Mouse (Mus musculus) naive thymus-derived CD4-positive, alpha-beta T cell, adult 2 months (primary cell): ENCODE results near the gene Zap70.
"Not testable (repeated sequence)": the region's sequence is repeated elsewhere in the genome, so short reads cannot be mapped to it uniquely, and the experiment has no call there.

Experiments
- DNase-seq: peaks from one replicate; pipeline ENCODE4 v3.0.0-alpha.2; 2011; ENCODE audit warnings: low read depth

The Zap70 gene

DNA sequence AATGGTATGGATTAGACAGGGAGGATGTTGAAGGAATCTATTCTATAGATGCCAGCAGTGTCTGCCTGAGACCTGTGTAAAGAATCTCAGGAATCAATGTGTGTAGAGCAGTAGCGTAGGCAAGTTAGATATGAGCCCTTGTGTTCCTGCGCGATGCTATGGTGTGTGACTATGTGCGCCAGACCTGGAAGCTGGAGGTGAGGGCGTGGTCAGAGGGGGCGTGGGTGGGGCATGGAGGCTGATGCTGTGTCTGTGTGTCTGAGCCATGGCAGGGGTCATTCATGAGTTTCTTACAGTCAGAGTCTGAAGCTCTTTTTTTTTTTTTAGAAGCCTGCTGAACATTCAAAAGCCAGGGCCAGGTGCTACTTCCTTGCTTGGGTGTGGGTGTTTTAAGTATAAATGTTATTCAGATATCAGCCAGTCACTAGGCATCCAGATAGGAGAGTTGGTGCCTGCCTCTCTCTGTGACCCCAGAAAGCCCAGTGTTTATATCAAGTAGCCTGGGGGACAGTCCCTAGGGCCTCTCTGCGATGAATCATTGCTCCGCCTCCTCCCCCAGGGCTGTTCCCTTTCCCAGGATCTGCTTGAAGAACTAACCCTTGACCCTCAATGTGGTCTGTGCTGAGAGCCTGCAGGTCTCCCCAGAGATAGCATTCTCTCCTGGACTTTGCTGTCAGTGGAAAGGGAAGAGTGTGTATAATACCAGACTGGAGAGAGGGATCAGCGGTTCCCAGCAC is 10.8 kb downstream of the Zap70 start:
- no peak for DNase-seq

DNA sequence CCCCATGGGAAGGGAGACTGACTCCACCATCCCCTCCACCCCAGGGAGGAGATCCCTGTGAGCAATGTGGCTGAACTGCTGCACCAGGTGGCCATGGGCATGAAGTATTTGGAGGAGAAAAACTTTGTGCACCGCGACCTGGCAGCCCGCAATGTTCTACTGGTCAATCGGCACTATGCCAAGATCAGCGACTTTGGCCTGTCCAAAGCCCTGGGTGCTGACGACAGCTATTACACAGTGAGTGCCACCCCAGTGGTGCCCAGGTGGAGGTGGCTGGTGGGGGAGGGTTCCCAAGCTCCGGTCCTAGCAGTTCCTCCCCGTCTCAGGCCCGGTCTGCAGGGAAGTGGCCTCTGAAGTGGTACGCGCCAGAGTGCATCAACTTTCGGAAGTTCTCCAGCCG is 19.2 kb downstream of the Zap70 start:
- no peak for DNase-seq

DNA sequence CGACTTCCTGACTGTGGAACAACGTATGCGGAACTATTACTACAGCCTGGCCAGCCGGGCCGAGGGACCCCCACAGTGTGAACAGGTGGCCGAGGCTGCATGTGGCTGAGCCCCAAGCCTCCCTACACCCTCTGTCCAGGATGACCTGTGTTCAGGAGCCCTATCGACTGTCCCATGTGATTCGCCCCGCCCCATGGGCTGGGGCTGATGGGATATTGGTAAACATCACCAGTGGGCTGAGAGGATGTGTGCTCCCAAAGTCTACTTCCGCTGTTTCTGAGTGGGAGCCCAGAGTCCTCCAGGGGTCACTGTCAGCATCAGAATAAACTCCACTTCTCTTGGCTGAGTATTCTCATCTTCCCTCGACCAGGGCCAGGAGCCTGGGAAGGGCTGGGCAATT is 20.9 kb downstream of the Zap70 start:
- DNase-seq, result no peak

DNA sequence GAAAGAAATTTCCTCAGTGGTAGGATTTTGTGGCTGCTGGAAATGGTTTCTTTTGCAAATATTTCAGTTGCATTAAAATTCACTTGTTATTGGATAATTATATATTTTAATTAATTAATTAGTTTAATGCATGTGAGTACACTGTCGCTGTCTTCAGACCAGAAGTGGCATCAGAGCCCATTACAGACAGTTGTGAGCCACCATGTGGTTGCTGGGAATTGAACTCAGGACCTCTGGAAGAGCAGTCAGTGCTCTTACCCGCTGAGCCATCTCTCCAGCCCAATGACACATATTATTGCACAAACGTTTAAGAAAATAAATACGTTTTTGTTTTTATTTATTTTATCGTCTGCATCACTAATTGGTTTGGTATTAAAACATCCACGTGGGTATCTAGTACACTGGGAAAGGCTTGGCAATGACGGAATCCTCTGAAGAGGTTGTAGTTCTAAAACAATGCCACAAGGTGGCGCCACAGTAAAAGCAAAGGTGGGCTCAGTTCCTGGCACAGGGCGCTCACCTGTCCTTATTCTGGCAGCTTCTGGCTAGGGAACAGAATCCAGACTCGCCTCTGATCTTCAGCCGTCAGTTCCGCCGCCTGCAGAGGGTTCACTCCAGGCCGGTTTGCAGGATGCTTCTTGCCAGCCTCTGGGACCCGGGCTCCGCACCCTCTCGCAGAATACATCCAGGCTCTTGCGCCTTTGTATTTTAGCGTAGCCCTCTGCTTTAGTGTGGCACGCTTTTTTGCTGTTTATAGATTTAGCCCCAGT is 23.0 kb downstream of the Zap70 start:
- DNase-seq, result peak; percentile 84

DNA sequence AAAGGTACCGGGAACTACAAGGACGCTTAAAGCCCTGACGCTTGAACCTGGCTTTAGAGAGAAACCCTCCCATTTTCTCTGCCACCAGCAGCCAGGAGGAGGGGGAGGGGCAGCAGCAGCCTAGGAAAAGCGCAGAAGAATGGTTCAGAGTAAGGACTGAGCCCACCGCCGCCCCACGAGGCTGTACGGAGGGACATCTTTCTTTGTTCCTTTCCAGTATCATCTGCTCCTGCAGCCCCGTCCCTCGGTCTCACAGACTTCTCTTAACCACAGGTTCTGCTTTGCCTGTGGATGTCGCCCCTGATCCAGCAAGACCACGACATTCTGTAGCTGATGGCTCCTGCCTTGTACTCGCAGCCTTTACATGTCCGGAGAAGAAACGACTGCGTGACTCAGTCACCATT is 23.6 kb downstream of the Zap70 start:
- DNase-seq, result peak; percentile 37

DNA sequence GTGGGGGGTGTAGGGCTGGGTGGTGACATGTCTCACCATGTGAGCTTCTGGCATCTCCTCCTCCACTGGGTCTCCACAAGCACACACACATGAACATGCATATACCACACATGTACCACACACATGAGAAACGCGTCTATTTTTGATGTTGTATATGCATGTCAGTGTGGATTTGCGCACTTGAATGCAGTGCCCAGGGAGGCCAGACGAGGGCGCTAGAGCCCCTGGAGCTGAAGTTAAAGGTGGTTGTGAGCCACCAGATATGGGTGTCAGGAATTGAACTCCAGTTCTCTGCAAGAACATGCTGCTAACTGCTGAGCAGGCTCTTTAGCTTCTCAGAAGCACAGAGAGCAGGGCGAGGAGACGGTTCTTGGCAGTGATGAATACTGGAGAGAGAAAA is 24.8 kb downstream of the Zap70 start:
- peak; percentile 56 for DNase-seq

DNA sequence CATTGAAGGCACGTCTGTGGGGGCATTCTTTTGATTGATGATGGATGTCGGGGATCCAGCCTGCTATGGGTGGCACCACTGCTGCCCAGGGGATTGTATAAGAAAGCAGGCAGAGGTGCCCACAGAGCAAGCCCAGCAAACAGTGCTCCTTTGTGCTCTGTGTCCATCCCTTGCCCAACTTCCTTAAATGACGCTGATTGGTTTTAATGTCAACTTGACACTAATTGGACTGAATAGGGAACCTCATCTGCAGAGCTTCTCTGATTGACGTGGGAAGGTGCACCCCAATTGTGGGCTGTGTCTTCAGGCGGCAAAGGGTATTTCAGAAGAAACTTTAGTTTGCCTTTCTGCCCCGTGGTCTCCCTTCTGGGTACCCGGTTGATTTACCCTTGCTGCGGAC is 27.8 kb downstream of the Zap70 start:
- no peak for DNase-seq

DNA sequence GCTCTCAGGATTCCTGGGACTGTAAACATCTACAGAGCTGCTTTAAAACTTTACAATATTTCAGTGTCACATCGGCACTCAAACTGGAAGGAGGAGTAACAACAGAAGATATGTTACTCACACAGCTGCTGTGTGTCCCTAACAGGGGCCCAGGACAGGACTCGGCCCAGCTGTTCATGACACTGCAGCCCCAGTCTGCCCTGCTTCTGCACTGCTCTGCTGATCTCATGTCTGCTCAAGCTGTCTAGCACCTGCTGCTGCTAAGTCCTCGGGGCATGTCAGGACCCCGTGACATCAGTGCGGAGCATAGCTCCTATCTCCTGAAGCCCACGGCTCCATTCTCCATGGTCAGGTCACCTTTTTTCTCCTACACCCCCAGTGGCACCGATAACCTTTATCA is 35.1 kb downstream of the Zap70 start:
- no peak for DNase-seq

DNA sequence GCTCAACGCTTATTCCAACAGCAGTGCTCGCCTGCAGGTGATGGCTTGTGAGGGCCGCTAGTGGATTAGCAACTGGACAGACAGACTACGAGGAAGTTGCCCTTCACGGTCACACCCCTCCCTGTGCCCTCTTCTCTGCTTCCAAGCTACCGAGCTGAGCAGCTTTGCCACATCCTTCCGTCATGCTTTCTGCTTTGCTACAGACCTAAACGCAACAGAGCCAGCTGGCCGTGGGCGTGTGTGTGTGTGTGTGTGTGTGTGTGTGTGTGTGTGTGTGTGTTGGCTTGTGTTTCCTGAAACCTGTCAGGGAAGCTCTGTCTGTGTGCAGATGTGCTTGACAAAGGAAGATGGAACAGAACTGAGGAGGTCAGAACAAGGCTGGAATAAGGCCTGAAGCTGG is 35.9 kb downstream of the Zap70 start:
- peak; percentile 86 for DNase-seq

DNA sequence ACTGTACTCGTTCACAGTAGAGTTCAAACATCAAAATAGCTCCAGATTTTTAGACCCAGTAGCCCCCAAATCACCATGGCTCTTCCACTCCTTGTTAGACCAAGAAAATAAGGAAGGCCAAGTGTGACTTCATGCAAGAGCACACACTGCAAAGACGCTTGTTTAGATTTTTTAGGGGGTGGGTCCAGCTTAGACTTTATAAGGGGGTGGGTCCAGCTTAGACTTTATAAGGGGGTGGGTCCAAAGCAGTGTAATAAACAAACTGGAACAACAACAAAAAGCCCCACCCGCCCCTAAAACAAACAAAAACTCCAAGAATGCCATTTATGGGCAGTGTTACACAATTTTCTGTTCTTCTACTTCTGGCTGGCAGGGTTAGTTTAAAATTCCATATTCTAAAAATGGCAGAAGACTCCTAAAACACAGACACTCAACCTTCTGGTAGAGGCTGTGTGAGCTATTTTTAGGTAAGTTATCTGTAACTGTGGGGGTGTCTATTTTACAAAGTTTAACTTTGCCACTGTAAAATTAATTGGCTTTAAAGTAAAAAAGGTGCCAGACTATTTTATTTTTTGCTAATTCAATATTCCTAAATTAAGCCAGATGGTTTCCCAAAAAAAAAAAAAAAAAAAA is 38.9 kb downstream of the Zap70 start:
- no peak for DNase-seq

DNA sequence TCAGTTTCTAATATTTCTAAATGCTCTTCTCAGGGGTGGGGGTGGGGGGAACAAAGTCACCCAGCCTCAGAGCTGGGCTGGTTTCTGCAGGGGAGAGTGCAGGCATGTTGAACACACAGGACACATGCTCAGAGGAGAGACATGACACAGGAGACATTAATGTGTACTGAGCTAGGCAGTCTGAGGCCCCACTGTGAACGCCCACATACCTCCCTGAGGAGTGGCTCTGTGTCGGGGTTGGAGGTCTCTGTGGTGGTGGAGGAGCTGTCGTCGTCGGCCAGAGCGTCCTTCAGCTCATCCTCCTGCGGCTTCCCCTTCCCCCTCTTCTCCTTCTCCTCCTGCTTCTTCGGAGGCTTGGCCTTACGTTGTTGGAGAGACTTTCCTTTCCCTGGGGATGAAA is 42.7 kb downstream of the Zap70 start:
- DNase-seq, result no peak

DNA sequence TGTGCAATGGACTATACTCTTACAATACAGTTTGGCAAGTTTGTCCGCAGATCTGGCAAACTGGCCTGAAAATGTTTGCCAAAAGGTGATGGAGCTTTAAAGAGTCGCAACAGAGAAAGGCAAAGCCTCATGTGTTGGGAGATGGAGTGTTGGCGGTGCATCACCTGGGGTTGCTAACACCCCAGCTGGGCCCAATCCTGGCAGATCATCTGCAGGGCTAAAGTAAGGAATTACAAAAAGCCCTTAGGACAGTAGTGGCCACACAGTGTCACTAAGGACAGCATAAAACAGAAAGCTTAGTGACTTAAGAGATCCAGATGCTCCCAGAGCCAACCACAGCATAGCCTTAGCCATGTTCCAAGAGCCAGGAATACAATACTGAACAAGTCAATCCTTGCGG is 43.2 kb downstream of the Zap70 start:
- no peak for DNase-seq

DNA sequence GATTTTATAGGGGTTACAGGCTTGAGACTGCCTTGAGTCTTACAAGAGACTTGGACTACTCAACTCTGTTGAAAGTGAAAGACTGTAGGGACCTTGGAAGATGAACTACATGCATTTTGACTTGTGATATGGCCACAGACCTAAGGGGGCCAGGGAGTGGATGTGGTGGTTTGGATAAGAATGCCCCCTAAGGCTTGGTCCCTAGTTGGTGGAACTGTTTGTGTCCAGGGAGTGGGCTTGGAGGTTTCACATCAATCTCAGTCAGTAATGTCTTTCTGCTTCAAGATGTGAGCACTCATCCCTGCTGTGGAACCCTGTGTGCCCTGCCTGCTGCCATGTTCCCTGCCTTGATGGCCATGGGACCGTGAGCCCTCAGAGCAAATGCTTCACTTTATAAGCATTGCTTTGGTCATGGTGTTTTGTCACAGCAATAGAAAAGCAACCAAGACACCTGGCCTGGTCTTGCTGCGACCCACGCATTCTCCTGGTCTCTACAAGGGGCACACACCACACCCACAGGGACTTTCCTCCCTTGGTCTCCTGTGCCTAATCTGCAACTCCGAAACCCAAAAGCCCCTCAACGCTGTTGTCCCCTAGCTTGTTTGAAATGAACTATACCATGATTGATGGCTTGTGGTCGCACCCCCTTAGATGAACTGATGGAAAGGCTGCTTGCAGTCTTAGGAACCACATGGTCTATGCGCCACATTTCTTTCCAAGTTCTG is 44.7 kb downstream of the Zap70 start:
- no peak for DNase-seq

DNA sequence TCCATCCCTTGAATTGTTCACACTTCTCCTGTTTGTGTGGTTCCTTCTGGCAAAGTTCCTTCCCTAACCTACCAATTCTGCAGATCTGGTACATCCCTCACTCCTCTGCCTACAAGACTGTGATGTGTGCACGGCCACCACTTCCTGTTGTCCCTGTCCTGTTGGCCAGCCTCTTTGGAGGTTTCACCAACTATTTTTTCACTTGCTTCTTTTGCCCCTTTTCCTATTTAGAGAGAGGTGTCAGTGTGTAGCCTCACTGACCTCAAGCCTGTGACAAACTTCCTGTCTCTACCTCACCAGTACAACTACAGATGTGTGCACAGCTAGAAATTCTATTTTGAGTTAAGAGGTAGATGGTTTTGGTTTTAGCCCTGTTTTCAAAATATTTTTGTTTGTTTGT is 45.5 kb downstream of the Zap70 start:
- DNase-seq, result no peak

DNA sequence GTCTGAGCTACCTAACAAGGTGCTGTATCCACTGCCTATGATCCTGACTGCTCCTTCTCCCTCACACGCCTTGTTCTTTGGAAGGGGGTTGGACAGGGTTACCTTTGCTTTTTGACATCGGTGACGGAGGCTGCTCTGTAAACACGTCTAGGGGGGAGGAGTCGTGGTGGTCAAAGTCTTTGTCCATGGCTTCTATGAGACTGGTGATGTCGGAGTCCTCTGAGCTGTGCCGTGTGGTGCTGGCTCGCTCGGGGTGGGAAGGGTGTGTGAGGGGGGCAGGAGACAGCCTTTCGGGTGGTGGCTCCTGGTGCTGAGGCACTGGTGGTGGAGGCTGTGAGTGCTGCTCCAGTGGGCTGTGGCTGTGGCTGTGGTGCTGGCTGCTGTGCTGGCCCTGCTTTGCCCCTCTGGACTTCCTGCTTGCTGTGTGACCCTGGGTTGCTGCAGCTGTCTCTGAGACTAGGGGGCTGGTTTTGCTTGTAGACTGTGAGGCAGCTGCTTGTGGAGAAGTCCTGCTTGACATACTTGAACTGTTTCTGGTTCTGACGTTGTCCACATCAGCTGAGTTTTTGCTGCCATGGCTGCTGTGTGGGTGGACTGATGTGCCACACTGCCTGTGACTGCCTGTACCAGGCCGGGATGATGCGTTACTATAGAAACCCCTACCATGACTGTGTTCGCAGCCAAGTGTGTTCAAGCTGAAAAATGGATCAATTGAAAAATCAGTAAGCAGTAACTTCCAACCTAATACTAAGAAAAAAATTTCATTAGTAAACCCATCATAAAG is 46.4 kb downstream of the Zap70 start:
- no peak for DNase-seq

DNA sequence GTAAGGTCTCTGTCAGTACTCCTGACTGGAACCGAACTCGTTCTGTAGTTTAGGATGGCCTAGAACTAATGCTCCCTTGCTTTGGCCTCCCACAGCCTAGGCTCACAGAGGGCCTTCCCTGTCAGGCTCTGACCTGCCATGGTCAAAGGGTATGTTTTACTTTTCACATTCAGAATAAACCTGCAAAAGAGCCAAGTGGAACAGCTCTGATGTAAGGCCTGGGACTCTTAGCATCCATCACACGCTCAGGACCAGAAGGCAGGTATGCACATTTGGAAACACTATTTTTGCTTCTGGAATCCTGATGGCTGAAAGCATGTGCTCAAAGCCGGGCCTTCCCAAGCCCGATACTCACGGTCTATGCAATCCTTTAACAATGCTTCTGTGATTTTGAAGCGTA is 50.2 kb downstream of the Zap70 start:
- no peak for DNase-seq

DNA sequence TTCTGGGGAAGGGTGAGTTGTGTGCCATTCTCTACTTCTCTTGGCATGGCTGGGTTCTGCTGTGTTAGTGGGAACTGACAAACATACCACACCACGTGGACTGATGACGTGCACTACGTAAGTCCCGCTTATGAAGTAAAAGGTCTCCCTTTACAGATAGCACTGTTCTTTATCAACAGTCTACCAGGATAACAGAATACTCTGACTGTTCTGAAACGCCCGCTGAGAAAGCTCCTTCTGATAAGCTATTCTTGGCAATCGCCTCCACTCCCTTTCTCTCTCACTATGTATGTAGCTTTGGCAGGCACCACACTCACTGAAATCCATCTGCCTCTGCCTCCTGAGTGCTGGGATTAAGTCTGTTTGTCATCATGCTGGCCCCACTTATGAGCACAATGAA is 51.8 kb downstream of the Zap70 start:
- no peak for DNase-seq

DNA sequence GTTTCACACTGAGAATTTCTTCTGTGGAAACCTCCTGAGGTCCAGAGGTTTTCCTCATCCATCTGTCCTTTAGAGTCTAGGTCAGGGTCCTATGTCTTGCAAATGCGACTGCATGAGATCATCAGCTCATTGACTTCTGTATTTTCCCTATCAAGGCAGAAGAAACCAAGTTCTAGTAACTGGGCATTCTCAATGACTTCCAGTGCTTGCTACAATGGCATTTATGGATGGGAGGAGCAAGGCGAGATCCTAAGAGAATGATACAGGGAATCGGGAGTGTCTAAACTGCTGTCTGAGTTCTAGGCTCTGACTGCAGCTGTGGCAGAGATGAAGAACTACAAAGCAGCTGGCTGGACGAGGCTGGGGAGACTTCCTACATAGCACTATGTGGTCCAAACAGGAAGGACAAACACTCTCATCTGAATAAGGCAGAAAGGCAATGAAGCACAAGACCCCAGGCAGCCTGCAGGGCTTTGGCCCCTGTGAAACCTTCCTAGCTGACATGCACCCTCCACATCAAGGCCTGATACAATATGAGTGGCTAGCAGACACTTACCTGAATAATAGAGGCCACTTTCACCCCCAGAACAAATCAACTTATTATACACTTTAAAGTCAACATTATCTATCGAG is 52.8 kb downstream of the Zap70 start:
- no peak for DNase-seq

DNA sequence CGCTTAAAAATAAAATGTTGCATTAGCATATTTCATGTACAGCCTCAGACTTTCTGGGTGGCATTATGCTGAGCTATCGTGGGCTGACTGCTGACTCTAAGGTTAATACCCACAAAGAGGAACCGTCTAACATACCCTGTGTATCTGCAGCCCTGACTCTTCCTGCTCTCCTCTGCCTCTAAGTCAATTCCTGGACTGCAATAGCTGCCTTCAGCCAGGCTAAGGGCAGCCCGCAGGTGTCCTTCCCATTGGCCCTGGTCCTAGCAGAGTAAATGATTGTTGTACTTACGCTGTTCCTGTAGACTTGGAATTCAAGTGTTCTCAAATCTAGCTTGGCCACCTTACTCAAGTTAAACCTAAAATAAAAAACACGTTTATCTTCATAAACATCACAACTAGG is 53.6 kb downstream of the Zap70 start:
- no peak for DNase-seq

DNA sequence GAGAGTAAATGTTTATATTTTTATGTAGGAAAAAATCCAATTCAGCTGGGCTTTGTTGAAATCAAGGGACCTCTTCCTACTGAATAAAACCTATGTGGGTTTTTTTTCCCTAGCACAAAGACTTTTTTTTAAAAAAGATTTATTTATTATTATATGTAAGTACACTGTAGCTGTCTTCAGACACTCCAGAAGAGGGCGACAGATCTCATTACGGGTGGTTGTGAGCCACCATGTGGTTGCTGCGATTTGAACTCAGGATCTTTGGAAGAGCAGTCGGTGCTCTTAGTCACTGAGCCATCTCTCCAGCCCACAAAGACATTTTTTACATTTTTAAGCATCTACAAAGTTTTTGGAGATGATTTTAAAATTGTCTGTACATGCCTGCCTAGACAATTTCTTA is 60.3 kb downstream of the Zap70 start:
- DNase-seq, result not testable (repeated sequence)

DNA sequence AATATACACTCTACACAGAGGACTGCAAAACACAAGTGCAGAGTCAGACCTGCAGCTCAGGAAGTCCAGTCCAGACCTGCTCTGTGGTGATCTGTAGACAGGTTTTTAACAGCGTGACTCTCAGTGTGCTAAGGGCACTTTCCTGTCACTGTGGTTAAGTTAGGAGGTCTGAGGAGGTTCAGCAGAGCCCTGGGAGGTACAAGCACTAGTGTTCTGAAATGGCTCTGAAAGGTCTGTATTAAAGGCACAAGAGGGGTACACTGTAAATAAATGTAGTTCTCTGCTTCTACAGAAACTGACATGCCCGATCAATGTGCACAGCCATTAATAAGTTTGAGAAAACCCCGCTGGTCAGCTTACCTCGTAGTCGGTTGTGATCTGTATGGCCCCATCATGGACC is 62.8 kb downstream of the Zap70 start:
- no peak for DNase-seq
